Mouse (Mus musculus) limb, embryonic 11.5 days (tissue): Measurements from ENCODE around the gene Cyp26b1. TPM values are rescaled to one million over a fixed set of nuclear protein-coding genes. Genes with fewer than 3 reads are reported as not detected.

Source experiments
- ATAC-seq: fragments of 200-750 bp; cut with Nextera tagmentation; 2 replicates; pipeline ENCODE4 v1.8.0; 2017; ENCODE audit warnings: low read depth; ENCODE audit not compliant: insufficient number of reproducible peaks, low FRiP score, low TSS enrichment
- DNase-seq: peaks from one replicate; pipeline ENCODE4 v3.0.0-alpha.2; 2015; ENCODE audit warnings: low spot score
- H3K27ac ChIP-seq: fragments of 300-500 bp; sonication (generic); replicated peaks from 2 replicates; pipeline ENCODE4 v1.5.1; 2014; ENCODE audit warnings: low read depth, mild to moderate bottlenecking, low read length
- H3K27me3 ChIP-seq: fragments of 300-500 bp; sonication (generic); 2 replicates; pipeline ENCODE4 v1.6.1; 2014; ENCODE audit warnings: mild to moderate bottlenecking, low read length, mixed read lengths; ENCODE audit not compliant: control insufficient read depth, insufficient read depth
- H3K36me3 ChIP-seq: fragments of 300-500 bp; sonication (generic); 2 replicates; pipeline ENCODE4 v1.6.1; 2014; ENCODE audit warnings: mild to moderate bottlenecking, low read length, moderate library complexity, mixed read lengths; ENCODE audit not compliant: control insufficient read depth, insufficient read depth
- H3K4me1 ChIP-seq: fragments of 300-500 bp; sonication (generic); 2 replicates; pipeline ENCODE4 v1.6.1; 2014; ENCODE audit warnings: low read length, mixed read lengths; ENCODE audit not compliant: control insufficient read depth, insufficient read depth
- H3K4me2 ChIP-seq: fragments of 300-500 bp; sonication (generic); 2 replicates; pipeline ENCODE4 v1.6.1; 2014; ENCODE audit warnings: low read depth, mild to moderate bottlenecking, moderate library complexity; ENCODE audit not compliant: severe bottlenecking
- H3K4me3 ChIP-seq: fragments of 300-500 bp; sonication (generic); 2 replicates; pipeline ENCODE4 v1.5.1; 2014; ENCODE audit warnings: low read depth, low read length
- H3K9ac ChIP-seq: fragments of 300-500 bp; sonication (generic); 2 replicates; pipeline ENCODE4 v1.6.1; 2014; ENCODE audit warnings: mild to moderate bottlenecking, low read length
- H3K9me3 ChIP-seq: fragments of 300-500 bp; sonication (generic); 2 replicates; pipeline ENCODE4 v1.6.1; 2016; ENCODE audit warnings: low read length; ENCODE audit not compliant: control insufficient read depth
- WGBS: fragments of 180-500 bp; shearing (Covaris S2); extraction: QIAGEN DNeasy Blood & Tissue Kit; methylation state at CpG from one replicate; pipeline ENCODE4 v1.1.7; 2014; 5-methylcytosine and 5-hydroxymethylcytosine counted together
- polyA plus RNA-seq: library from polyadenylated mRNA; unstranded; fragments of >200 nt; fragmentation: Nextera tagmentation; extraction: Ambion mirVana; gene quantifications from 2 replicates; pipeline ENCODE4 v1.2.1, GENCODE M21; 2014

Gene Cyp26b1
- polyA plus RNA-seq, 1 experiment from 2014 or later, result 37.6 TPM

- no peak for DNase-seq
Measured at GRCm38 (mm10) chr6:84537611-84538197, 56.0 kb downstream of the Cyp26b1 start.

DNA sequence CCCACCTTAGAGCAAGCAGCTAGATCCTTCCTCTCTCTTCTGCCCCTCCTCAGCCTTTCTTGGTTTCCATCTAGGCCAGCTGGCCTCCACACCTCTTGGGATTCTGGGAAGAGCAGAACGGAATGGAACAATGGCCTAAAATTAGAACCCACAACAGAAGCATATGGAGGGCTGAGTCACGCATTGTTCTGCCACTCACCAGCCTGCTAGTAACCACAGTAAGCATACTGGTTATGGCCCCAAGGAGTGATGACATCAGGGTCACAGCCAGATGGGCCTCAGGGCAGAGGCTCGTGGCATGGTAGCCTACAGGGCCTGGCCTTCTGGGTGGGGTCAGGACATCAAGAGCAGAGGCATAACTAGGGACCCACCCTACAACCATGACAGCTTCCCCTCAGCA is 58.8 kb downstream of the Cyp26b1 start:
- H3K9me3 ChIP-seq, result no peaks in the 10 kb centered on the region
- H3K4me2 ChIP-seq, result no peak overlapping the region
- no peak for DNase-seq
- WGBS, result 78% methylated on average over 3 of the region's 3 CpGs
- no peaks in the 10 kb centered on the region for H3K27me3 ChIP-seq
- H3K36me3 ChIP-seq, result no peaks in the 10 kb centered on the region
- no peak overlapping the region for H3K27ac ChIP-seq
- ATAC-seq, result no peak
- no peak overlapping the region for H3K4me3 ChIP-seq
- no peak overlapping the region for H3K9ac ChIP-seq
- H3K4me1 ChIP-seq, result no peaks in the 10 kb centered on the region

More at GRCm38 (mm10) chr6:84537611-84538197, 56.0 kb downstream of the Cyp26b1 start:
- no peaks in the 10 kb centered on the region for H3K9me3 ChIP-seq
- H3K27me3 ChIP-seq, result no peaks in the 10 kb centered on the region
- no peak overlapping the region for H3K9ac ChIP-seq
- 82% methylated on average over 16 of the region's 16 CpGs for WGBS
- no peaks in the 10 kb centered on the region for H3K36me3 ChIP-seq
- H3K4me1 ChIP-seq, result no peaks in the 10 kb centered on the region
- H3K27ac ChIP-seq, result no peak overlapping the region
- no peak for ATAC-seq
- no peak overlapping the region for H3K4me3 ChIP-seq
- H3K4me2 ChIP-seq, result no peak overlapping the region

- DNase-seq (no peak), ATAC-seq (no peak)
Measured at GRCm38 (mm10) chr6:84529912-84530311, 63.8 kb downstream of the Cyp26b1 start.

GRCm38 (mm10) chr6:84524901-84525601 is 68.7 kb downstream of the Cyp26b1 start:
- Histone ChIP-seq H3K4me2 (no peak overlapping the region), H3K4me1 (no peaks in the 10 kb centered on the region), H3K27me3 (no peaks in the 10 kb centered on the region), H3K9me3 (no peaks in the 10 kb centered on the region), H3K4me3 (no peak overlapping the region), H3K36me3 (no peaks in the 10 kb centered on the region), H3K9ac (no peak overlapping the region), H3K27ac (no peak overlapping the region)
- 84% methylated on average over 7 of the region's 7 CpGs for WGBS
- DNase-seq, result no peak
- ATAC-seq, result no peak

More at GRCm38 (mm10) chr6:84529912-84530311, 63.8 kb downstream of the Cyp26b1 start:
- no peaks in the 10 kb centered on the region for H3K9me3 ChIP-seq
- no peak overlapping the region for H3K4me2 ChIP-seq
- H3K4me1 ChIP-seq, result no peaks in the 10 kb centered on the region
- H3K27ac ChIP-seq, result no peak overlapping the region
- no peaks in the 10 kb centered on the region for H3K27me3 ChIP-seq
- no peak overlapping the region for H3K4me3 ChIP-seq
- no peaks in the 10 kb centered on the region for H3K36me3 ChIP-seq
- H3K9ac ChIP-seq, result no peak overlapping the region
